Mouse (Mus musculus) frontal cortex, postnatal 25 days (tissue): Measurements from ENCODE around the gene Sdad1.
A peak's percentile ranks its signal among the peaks of the same experiment; 100 is the strongest.

Experiments
- DNase-seq, 2 experiments: peaks; one replicate each; pipeline ENCODE4 v3.0.0; 2022; ENCODE audit warnings: low spot score in 2 of 2

The Sdad1 gene

DNA sequence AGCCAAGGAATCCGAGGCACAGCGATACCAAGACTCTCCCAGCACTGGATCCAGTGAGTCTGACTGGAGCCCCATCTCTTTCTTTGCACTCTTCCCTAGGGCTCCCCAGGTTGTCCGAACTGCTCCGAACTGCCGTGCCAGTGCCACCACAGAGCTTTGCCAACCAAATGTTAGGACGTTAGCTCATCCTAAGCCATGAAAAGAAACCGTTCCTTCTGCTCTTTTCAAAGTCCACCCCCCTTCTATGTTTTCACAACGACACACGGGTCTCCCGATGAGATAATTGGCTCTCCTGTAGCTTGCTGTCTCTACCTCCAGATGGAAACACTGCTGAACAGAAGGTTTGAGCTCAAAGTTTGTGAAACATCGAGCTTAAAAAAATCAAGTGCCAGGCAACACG lies 69.5 kb downstream of the Sdad1 start:
- DNase-seq: no peak

DNA sequence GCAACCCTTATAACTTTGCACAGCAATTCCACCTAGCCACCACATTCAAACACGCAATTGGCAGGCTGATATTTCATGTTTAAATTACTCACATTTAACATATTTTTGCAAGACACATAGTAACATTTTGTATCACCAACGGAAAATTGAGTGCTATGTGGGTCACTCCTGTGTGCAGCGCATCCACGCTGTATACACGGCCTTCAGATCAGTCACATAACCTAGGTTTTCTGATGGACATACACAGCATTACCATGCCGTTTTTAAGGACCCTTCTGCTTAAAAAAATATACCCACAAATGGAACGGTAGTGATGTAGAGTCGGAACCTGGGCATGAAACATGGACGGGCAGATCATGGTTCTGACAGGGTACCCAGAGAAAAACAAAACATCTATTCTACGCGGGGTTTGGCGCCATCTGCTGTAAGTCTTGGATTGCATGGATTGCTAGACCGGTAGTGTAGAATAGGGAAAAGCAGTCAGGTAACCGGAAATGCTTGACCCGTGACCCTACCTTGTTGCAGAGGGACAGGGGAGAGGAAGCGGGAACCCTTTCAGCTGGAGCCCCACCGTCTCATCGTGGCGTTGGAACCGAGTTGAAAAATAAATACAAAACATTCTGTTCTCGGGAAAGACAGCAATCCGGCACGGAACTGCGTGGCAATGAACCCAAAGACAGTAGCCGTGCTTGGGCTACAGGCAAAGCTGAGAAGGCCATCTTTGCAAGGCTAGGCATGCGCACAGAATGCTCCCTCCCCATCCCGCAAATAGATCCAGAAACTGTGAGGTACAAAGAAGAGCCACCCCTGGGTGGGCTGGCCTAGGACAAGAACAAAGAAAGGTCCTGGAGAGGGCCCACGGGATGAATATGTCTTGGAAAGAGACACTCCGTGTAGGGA lies 70.7 kb downstream of the Sdad1 start:
- peak; percentile 68 to 72 for DNase-seq

- no peak for DNase-seq
Observed at GRCm38 (mm10) chr5:92234939-92235557, 75.2 kb downstream of the Sdad1 start.
